Mouse (Mus musculus) liver, embryonic 14.5 days (tissue): ENCODE results near the gene Smim24. TPM values are rescaled to one million over a fixed set of nuclear protein-coding genes. Genes with fewer than 3 reads are reported as not detected.

ENCODE experiments used
- ATAC-seq: fragments of 200-750 bp; cut with Nextera tagmentation; 2 replicates; pipeline ENCODE4 v1.8.0; 2017; ENCODE audit warnings: moderate number of reproducible peaks, mild to moderate bottlenecking, moderate library complexity; ENCODE audit not compliant: insufficient read depth
- DNase-seq, 3 experiments: peaks; one replicate each; pipeline ENCODE4 v3.0.0-alpha.2; 2012 to 2013; ENCODE audit warnings: low read depth in 3 of 3, low spot score in 3 of 3
- H3K27ac ChIP-seq: fragments of 300-500 bp; sonication (generic); 2 replicates; pipeline ENCODE4 v1.5.1; 2014; ENCODE audit warnings: moderate library complexity, mild to moderate bottlenecking, control low read depth, inconsistent platforms
- H3K27me3 ChIP-seq: fragments of 300-500 bp; sonication (generic); 2 replicates; pipeline ENCODE4 v1.6.1; 2014; ENCODE audit warnings: mild to moderate bottlenecking, low read length, moderate library complexity; ENCODE audit not compliant: control insufficient read depth, insufficient read depth
- H3K36me3 ChIP-seq: fragments of 300-500 bp; sonication (generic); replicated peaks from 2 replicates; pipeline ENCODE4 v1.6.1; 2014; ENCODE audit warnings: low read depth; ENCODE audit not compliant: control insufficient read depth, insufficient read depth
- H3K4me1 ChIP-seq, 2 experiments: fragments of 200-500 bp in 1 of 2; fragments of 300-500 bp in 1 of 2; sonication (generic) in 1 of 2; replicated peaks; 2 replicates each; pipeline ENCODE4 v1.6.1; 2012 to 2014; ENCODE audit warnings: antibody characterized with exemption in 1 of 2, inconsistent platforms in 1 of 2, low read length in 1 of 2; ENCODE audit not compliant: control insufficient read depth in 2 of 2, insufficient read depth in 2 of 2
- H3K4me2 ChIP-seq: fragments of 300-500 bp; sonication (generic); 2 replicates; pipeline ENCODE4 v1.6.1; 2014; ENCODE audit warnings: low read depth, mild to moderate bottlenecking, control low read depth, moderate library complexity
- H3K4me3 ChIP-seq, 2 experiments: fragments of 200-500 bp in 1 of 2; fragments of 300-500 bp in 1 of 2; sonication (generic) in 1 of 2; 2 replicates each; pipeline ENCODE4 v1.5.1; 2012 to 2014; ENCODE audit warnings: low read depth in 2 of 2, low read length in 2 of 2, mild to moderate bottlenecking in 2 of 2, control low read depth in 1 of 2, inconsistent platforms in 1 of 2, moderate library complexity in 1 of 2; ENCODE audit not compliant: insufficient read depth in 1 of 2
- H3K9ac ChIP-seq: fragments of 300-500 bp; sonication (generic); replicated peaks from 2 replicates; pipeline ENCODE4 v1.6.1; 2014; ENCODE audit warnings: mild to moderate bottlenecking, control low read depth, moderate library complexity
- H3K9me3 ChIP-seq: fragments of 300-500 bp; sonication (generic); 2 replicates; pipeline ENCODE4 v1.6.1; 2016; ENCODE audit warnings: low read length, mixed read lengths; ENCODE audit not compliant: control insufficient read depth
- CTCF ChIP-seq: IDR thresholded peaks from 2 replicates; pipeline ENCODE4 v1.5.1; 2016; ENCODE audit warnings: antibody characterized with exemption, low read depth, control low read depth
- EP300 ChIP-seq: IDR thresholded peaks from 2 replicates; pipeline ENCODE4 v1.6.1; 2016; ENCODE audit warnings: antibody characterized with exemption, low read depth
- WGBS: fragments of 180-500 bp; shearing (Covaris S2); extraction: QIAGEN DNeasy Blood & Tissue Kit; methylation state at CpG from one replicate; pipeline ENCODE4 v1.1.7; 2014; ENCODE audit not compliant: insufficient replicate concordance; 5-methylcytosine and 5-hydroxymethylcytosine counted together
- polyA plus RNA-seq, 2 experiments: library from polyadenylated mRNA; depleted of rRNA in 1 of 2; stranded (reverse) in 1 of 2; unstranded in 1 of 2; fragments of >200 nt; fragmentation: Nextera tagmentation in 1 of 2; extraction: Ambion mirVana in 1 of 2; gene quantifications; 2 replicates each; pipeline versions ENCODE4 v1.2.1 to v1.2.3; 2012 to 2014

Gene Smim24
- polyA plus RNA-seq, 2 experiments = 1.7 to 1.9 TPM

DNA sequence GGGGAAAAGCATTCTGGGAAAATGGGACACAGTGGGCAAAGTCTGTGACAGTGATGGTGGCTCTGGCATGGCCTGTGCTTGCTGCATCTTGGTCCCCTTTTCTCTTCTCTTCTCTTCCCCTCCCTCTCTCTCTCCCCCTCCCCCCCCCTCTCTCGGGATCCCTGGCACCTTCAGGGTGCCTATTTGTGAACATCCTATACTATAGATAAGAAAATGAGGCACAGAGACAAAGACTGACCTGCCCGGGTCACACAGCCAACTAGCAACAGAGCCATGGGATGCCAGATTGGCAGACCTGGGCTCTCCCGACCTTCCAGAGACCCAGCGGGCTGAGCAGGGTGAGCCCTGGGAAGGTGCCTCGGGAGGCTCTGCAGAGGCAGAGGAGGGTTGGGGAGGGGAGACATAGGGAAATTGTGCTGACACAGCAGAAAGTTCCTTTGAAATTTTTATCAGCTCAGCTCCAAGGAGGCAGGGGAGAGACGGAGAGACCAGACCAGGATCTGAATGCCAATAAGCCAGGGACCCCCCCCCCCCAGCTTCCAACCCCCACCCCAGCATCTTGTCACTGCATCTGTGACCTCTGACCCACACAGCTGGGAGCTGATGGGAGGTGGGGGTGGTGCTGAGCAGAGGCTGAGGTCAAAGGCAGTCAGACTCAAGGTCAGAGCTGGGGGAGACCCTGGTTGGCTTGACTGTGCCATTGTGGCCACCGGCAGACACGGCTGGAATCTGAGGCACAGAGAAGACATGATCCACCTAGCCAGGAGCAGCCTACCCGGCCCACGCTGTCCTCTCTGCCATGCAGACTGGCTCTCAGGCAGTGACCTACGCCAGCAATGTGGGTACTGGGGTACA, 25.6 kb downstream of the Smim24 start:
- H3K4me3 ChIP-seq = no peak overlapping the region
- 46% methylated on average over 11 of the region's 11 CpGs for WGBS
- no peak for TF ChIP-seq EP300
- TF ChIP-seq CTCF = no peak
- H3K9ac ChIP-seq = no peak overlapping the region
- no peaks in the 10 kb centered on the region for H3K9me3 ChIP-seq
- DNase-seq (no peak), ATAC-seq (no peak)
- no peak overlapping the region for H3K27ac ChIP-seq
- no peak overlapping the region for H3K4me2 ChIP-seq
- H3K27me3 ChIP-seq = no peaks in the 10 kb centered on the region
- no peaks in the 10 kb centered on the region for H3K36me3 ChIP-seq
- peaks cover 2 to 5% of the 10 kb centered on the region in 2 experiments; a peak in 1 of 4 replicates for H3K4me1 ChIP-seq

DNA sequence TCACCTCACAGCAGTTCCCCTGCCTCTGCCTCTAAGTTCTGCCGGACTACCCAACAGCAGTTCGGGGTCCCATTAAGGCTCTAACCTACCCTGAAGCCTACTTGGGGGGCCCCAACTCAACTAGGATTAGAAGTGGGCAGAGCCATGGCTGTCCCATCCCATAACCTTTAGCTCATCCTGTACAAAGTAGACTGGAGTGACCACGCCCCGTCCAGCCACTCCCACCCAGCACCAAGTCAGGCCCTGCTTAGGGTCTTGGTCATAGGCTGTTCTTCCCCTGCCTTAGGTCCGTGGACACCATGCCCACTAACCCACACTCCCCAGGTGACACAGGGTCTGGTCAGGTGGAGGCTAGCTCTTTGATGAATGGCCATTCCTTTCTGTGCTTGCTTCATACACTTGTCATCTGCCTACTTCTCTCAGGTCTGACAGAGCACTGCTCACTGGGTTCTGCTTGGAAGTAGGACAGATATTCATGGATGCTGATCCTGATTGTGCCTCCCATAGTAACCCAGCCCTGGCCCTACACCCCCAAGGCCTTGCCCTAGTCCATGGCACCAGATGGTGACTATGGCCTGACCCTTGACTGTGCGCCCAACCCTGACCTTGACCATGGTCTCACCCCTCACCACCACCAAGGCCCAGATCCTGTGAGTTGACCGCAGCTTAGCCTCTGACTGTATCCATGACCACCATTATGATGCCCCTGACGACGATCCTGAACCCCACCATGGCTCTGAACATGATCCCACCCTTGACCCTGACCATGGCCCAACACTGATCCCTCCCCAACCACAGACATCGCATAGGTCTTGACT, 26.5 kb downstream of the Smim24 start:
- no peak overlapping the region for H3K27ac ChIP-seq
- TF ChIP-seq EP300 (no peak), CTCF (no peak)
- peaks cover 1 to 3% of the 10 kb centered on the region in 2 experiments; a peak in 1 of 4 replicates for H3K4me1 ChIP-seq
- H3K36me3 ChIP-seq = no peaks in the 10 kb centered on the region
- ATAC-seq (no peak), DNase-seq (no peak)
- H3K9me3 ChIP-seq = no peaks in the 10 kb centered on the region
- H3K4me2 ChIP-seq = no peak overlapping the region
- no peak overlapping the region for H3K9ac ChIP-seq
- H3K4me3 ChIP-seq = no peak overlapping the region
- 71% methylated on average over 10 of the region's 10 CpGs for WGBS
- peaks cover 3% of the 10 kb centered on the region; the same call in 1 of the 2 replicates for H3K27me3 ChIP-seq

DNA sequence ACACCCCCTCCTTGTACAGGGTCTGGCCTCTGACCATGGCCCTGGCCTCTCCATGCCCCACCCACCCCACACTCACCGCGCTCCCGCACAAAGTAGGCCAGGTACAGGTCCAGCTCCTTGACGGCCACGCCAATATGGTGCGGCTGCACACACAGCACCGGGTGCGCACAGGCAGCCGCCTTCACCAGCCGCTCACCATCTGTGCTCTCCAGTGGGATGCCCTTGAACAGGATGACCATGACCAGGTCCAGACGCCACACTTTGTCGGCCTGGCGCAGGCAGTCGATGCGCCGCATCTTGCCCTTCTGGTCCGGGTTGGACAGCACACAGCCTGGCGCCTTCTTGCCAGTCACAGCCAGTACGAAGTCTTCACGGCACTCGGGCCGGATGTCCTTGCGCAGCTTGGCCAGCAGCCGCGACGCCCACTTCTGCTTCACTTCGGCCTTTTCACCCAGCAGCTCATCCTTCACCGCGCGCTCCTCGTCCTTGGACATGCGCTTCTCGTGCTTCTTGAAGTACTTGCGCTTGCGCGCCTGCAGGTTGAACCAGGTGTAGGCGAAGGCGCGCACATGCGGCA, 27.4 kb downstream of the Smim24 start:
- no peak overlapping the region for H3K4me2 ChIP-seq
- TF ChIP-seq CTCF (no peak), EP300 (no peak)
- H3K27me3 ChIP-seq = peaks cover 13% of the 10 kb centered on the region
- H3K9me3 ChIP-seq = no peaks in the 10 kb centered on the region
- H3K4me3 ChIP-seq = no peak overlapping the region
- H3K9ac ChIP-seq = no peak overlapping the region
- DNase-seq = no peak
- WGBS = 83% methylated on average over 40 of the region's 40 CpGs
- no peak for ATAC-seq
- 0 out of 4 replicates have a peak, but pooled peaks cover 0 to 5% of the 10 kb centered on the region in 2 experiments for H3K4me1 ChIP-seq
- no peaks in the 10 kb centered on the region for H3K36me3 ChIP-seq
- no peak overlapping the region for H3K27ac ChIP-seq

DNA sequence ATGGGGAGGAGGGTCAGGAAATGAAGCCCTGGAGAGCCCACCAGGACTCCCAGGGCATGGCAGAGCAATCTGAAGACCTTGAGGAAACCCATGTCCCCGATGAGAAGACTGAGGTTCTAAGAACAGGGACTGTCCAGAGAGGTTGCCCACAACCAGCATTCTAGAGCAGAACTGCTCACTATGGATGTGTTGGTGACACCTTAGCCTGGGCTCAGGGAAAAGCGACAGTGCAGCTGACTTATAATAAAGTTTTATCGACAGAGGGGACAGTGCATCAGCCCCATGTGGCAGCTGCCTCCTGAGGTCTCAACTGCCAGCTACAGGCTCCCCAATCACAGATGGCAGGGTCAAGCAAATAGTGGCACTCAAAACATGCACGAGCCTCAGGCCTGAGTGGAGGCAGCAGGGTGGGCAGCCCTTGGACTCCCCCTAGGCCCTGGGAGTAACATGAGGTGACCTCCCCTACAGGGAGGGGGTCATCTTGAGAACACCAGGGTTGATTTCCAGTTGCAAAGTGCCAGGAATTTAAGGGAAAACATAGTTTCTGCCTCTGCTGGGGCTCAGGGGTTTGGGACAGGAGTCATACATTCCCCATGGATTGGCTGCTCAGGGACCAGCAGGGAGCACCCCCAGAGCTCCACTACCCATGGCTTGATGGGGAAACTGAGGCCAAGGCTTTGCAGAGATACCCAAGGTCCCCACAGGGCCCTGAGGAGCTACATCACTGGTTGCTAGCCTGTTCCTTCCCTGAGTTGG, 28.4 kb downstream of the Smim24 start:
- Histone ChIP-seq H3K4me2 (no peak overlapping the region), H3K4me3 (no peak overlapping the region), H3K4me1 (0 out of 4 replicates have a peak, but pooled peaks cover 0 to 5% of the 10 kb centered on the region in 2 experiments), H3K36me3 (no peaks in the 10 kb centered on the region), H3K9me3 (no peaks in the 10 kb centered on the region), H3K27me3 (peaks cover 22% of the 10 kb centered on the region), H3K9ac (no peak overlapping the region), H3K27ac (no peak overlapping the region)
- DNase-seq = no peak
- no peak for ATAC-seq
- 63% methylated on average over 4 of the region's 4 CpGs for WGBS
- TF ChIP-seq EP300 = no peak
- TF ChIP-seq CTCF = no peak
